Mouse (Mus musculus) stomach, embryonic 14.5 days (tissue): ENCODE measurements around the gene Igflr1. TPM values are rescaled to one million over a fixed set of nuclear protein-coding genes. Genes with fewer than 3 reads are reported as not detected.

ENCODE experiments used
- ATAC-seq: fragments of 200-750 bp; cut with Nextera tagmentation; 2 replicates; pipeline ENCODE4 v1.8.0; 2017; ENCODE audit warnings: low read depth, moderate TSS enrichment; ENCODE audit not compliant: insufficient number of reproducible peaks, insufficient read depth, low FRiP score
- H3K27ac ChIP-seq: fragments of 300-500 bp; sonication (generic); 2 replicates; pipeline ENCODE4 v1.5.1; 2014; ENCODE audit warnings: mild to moderate bottlenecking, low read length, moderate library complexity, mixed read lengths
- H3K27me3 ChIP-seq: fragments of 300-500 bp; sonication (generic); 2 replicates; pipeline ENCODE4 v1.6.1; 2014; ENCODE audit warnings: low read length, control low read depth, mixed read lengths; ENCODE audit not compliant: control insufficient read depth, insufficient read depth
- H3K36me3 ChIP-seq: fragments of 300-500 bp; sonication (generic); 2 replicates; pipeline ENCODE4 v1.6.1; 2014; ENCODE audit warnings: mild to moderate bottlenecking, control low read depth, low read length, moderate library complexity, mixed read lengths; ENCODE audit not compliant: control insufficient read depth, insufficient read depth
- H3K4me1 ChIP-seq: fragments of 300-500 bp; sonication (generic); 2 replicates; pipeline ENCODE4 v1.6.1; 2014; ENCODE audit warnings: low read length, control low read depth, mixed read lengths; ENCODE audit not compliant: control insufficient read depth, insufficient read depth
- H3K4me2 ChIP-seq: fragments of 300-500 bp; sonication (generic); replicated peaks from 2 replicates; pipeline ENCODE4 v1.6.1; 2014; ENCODE audit warnings: low read depth, low read length, control low read depth
- H3K4me3 ChIP-seq: fragments of 300-500 bp; sonication (generic); 2 replicates; pipeline ENCODE4 v1.5.1; 2014; ENCODE audit warnings: low read depth, low read length, control low read depth
- H3K9ac ChIP-seq: fragments of 300-500 bp; sonication (generic); replicated peaks from 2 replicates; pipeline ENCODE4 v1.6.1; 2014; ENCODE audit warnings: low read depth, mild to moderate bottlenecking, control low read depth, low read length, moderate library complexity, mixed read lengths
- H3K9me3 ChIP-seq: fragments of 300-500 bp; sonication (generic); 2 replicates; pipeline ENCODE4 v1.6.1; 2016; ENCODE audit warnings: low read depth, low read length, control low read depth; ENCODE audit not compliant: control insufficient read depth
- WGBS: fragments of 180-500 bp; shearing (Covaris S2); extraction: QIAGEN DNeasy Blood & Tissue Kit; methylation state at CpG from one replicate; pipeline ENCODE4 v1.1.7; 2014; 5-methylcytosine and 5-hydroxymethylcytosine counted together
- polyA plus RNA-seq: library from polyadenylated mRNA; unstranded; fragments of >200 nt; fragmentation: Nextera tagmentation; extraction: Ambion mirVana; gene quantifications from 2 replicates; pipeline ENCODE4 v1.2.1, GENCODE M21; 2014

The Igflr1 gene
- polyA plus RNA-seq, 1 experiment from 2014 or later: 1.3 TPM

DNA sequence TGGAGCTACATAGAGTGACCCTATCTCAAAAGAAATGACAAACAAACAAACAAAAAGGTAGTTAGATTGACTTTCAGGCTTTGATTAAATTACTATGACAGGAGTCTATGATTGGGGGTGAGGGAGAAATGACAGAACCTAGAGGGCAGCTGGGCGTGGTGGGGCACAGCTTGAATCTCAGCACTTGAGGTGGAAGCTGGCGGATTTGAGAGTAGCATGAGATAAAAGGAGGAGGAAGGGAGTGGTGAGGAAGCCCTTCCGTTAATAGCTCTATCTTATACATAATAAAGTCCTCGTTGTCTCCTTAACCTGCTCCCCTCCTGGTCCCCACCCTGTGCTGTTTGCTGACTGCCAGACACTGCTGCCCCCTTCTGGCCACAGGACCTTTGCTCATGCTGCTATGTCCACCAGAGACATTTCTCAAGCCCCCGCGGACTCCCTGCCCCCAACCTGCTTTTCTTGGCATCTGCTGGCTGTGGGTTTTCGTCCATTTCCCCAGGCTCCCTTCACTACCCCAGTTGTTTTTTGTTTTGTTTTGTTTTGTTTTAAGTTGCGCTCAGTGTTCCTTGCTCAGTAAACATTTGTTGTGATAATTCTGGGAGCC lies 42.6 kb downstream of the Igflr1 start:
- Histone ChIP-seq H3K36me3 (no peaks in the 10 kb centered on the region), H3K4me1 (no peaks in the 10 kb centered on the region), H3K4me2 (no peak overlapping the region), H3K9me3 (no peaks in the 10 kb centered on the region), H3K4me3 (no peak overlapping the region), H3K27ac (no peak overlapping the region), H3K9ac (no peak overlapping the region), H3K27me3 (no peaks in the 10 kb centered on the region)
- no peak for ATAC-seq
- 29% methylated on average over 8 of the region's 8 CpGs for WGBS

DNA sequence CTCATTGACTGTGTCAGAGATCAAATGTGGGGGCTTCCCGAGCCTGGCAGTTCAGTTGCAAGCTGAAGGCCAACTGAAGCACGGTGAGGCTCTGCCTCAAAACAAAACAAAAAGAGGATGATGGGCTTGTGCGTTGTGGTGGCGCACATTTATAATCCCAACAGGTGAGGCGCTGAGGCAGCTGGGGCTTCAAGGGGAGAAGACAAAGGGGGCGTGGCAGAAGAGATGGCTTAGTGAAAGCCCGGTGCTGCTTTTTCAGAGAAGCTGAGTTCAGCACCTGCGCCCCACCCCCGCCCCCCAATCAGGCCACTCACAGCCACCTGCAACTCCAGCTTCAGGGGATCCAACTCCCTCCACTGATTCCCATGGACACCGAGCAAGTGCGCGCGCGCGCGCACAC lies 43.2 kb downstream of the Igflr1 start:
- Histone ChIP-seq H3K9me3 (no peaks in the 10 kb centered on the region), H3K4me3 (no peak overlapping the region), H3K4me1 (no peaks in the 10 kb centered on the region), H3K27me3 (no peaks in the 10 kb centered on the region), H3K36me3 (no peaks in the 10 kb centered on the region), H3K27ac (no peak overlapping the region), H3K9ac (no peak overlapping the region), H3K4me2 (no peak overlapping the region)
- WGBS: 45% methylated on average over 16 of the region's 16 CpGs
- no peak for ATAC-seq

DNA sequence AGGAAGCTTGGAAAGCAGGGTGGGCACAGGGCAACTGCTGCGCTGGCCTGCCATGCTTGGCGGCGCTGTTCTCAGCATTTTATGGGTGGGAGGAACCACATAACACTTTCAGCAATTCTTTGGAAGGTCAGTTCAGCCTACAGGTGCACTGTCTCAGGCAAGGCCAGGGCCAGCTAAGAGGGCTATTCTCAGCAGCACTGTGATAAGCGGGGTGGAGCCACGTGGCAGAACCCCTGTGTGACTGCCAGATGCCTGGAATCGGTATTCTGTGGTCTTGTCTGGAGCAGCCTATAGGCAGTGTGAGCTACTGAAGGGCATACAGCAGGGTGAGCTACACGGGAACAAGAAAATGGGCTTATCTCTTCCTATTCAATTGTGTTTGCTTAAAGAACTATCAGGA lies 44.8 kb downstream of the Igflr1 start:
- Histone ChIP-seq H3K27me3 (no peaks in the 10 kb centered on the region), H3K36me3 (no peaks in the 10 kb centered on the region), H3K4me3 (no peak overlapping the region), H3K9me3 (no peaks in the 10 kb centered on the region), H3K4me2 (no peak overlapping the region), H3K27ac (no peak overlapping the region), H3K9ac (no peak overlapping the region), H3K4me1 (no peaks in the 10 kb centered on the region)
- WGBS: 49% methylated on average over 7 of the region's 7 CpGs
- peak; percentile 46; the same call in 1 of the 2 replicates for ATAC-seq

DNA sequence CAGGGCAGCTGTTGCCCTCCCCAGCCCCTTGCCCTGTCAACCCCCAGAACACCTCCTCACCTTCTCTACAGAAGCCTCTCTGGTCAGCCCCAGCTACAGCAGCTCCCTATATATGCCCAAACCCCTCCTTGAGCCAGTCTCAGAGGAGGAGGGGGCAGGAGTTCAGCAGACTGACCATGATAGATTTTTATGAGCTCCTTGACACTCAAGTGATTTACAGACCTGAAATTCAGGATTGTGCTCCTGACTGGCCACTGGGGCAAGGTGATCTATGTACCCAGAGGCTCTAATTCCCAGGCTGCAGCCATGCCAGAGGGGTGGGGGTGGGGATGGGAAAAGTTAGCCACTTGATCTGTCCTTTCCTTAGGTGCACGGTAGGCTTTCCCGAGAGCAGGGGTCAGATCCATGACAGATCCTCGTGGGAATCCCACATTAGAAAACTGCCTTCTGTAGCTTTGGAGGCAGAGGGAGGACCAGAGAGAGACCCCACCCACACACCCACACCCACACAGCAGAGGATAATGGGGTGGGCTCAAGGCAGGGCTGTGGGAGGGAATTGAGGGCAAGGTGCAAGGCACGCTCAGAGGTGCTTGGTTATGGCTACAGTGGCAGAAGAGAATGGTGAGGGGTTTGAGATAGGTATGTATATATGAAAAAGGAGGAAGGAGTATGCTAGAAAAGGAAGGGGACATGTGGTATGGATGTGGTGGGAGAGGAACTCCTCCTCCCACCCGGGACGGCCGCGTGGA lies 47.6 kb downstream of the Igflr1 start, which contains the start of gene Upk1a:
Upk1a (minus strand) TSS at position 194 of the 749 bp plus-strand sequence.
- WGBS: 41% methylated on average over 8 of the region's 8 CpGs
- Histone ChIP-seq H3K4me2 (no peak within 1 kb of the TSS), H3K27ac (no peak within 1 kb of the TSS), H3K9me3 (no peaks in the 10 kb centered on the region), H3K4me3 (no peak within 1 kb of the TSS), H3K27me3 (no peaks in the 10 kb centered on the region), H3K9ac (no peak within 1 kb of the TSS), H3K4me1 (no peaks in the 10 kb centered on the region), H3K36me3 (peaks cover 18% of the 10 kb centered on the region)
- ATAC-seq: 0 out of 2 replicates have a peak, but pooled peaks have one; percentile 29

DNA sequence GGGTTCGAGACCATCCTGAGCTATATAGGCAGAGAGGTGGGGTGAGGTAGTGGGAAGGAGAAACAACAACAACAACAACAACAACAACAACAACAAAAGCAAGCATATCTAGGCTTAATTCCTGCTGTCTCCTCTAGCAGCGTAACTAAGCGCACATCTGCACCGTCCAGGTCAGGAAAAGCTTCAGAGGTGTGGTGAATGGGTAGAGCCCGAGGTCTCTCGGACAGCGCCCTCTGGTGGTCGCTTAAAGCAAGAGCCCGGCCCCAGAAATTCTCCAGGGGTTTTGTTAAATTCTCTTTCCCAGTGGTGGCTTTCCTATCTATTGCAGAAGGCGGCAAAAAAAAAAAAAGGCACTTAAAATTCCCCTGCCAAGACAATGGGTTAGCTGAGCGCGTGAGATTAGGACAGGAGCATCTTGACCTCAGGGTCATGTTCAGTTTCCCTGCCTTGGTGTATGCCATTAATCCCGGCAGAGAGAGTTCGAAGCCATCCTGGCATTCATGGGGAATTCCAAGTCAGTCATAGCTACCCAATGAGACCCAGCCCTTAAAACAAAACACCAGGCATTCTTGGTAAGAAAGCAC lies 48.4 kb downstream of the Igflr1 start:
- H3K9me3 ChIP-seq: no peaks in the 10 kb centered on the region
- no peak overlapping the region for H3K27ac ChIP-seq
- H3K36me3 ChIP-seq: peaks cover 22% of the 10 kb centered on the region
- H3K9ac ChIP-seq: no peak overlapping the region
- no peak overlapping the region for H3K4me2 ChIP-seq
- H3K4me3 ChIP-seq: no peak overlapping the region
- ATAC-seq: 0 out of 2 replicates have a peak, but pooled peaks have one; percentile 61
- 23% methylated on average over 14 of the region's 14 CpGs for WGBS
- H3K27me3 ChIP-seq: no peaks in the 10 kb centered on the region
- H3K4me1 ChIP-seq: no peaks in the 10 kb centered on the region

DNA sequence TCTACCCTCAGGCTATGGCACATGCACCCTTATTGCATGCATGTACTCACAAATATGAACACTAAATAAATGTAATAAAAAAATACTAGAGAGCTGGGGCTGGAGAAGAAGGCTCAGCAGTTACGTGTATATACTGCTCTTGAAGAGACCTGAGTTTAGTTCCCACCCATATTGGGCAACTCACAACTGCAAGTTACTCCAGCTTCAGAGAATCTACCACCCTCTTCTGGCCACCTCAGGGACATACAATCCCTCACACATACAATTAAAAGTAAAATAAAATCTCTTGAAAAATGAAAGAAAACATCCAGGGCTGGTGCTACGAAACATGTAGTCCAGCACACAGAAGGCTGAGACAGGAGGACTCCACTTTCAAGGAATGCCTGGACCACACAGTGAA lies 49.2 kb downstream of the Igflr1 start:
- no peak overlapping the region for H3K9ac ChIP-seq
- H3K4me3 ChIP-seq: no peak overlapping the region
- H3K9me3 ChIP-seq: no peaks in the 10 kb centered on the region
- H3K36me3 ChIP-seq: peaks cover 29% of the 10 kb centered on the region
- no peak for ATAC-seq
- H3K27ac ChIP-seq: no peak overlapping the region
- no peaks in the 10 kb centered on the region for H3K4me1 ChIP-seq
- H3K4me2 ChIP-seq: no peak overlapping the region
- no peaks in the 10 kb centered on the region for H3K27me3 ChIP-seq
- 79% methylated on average over 2 of the region's 2 CpGs for WGBS

DNA sequence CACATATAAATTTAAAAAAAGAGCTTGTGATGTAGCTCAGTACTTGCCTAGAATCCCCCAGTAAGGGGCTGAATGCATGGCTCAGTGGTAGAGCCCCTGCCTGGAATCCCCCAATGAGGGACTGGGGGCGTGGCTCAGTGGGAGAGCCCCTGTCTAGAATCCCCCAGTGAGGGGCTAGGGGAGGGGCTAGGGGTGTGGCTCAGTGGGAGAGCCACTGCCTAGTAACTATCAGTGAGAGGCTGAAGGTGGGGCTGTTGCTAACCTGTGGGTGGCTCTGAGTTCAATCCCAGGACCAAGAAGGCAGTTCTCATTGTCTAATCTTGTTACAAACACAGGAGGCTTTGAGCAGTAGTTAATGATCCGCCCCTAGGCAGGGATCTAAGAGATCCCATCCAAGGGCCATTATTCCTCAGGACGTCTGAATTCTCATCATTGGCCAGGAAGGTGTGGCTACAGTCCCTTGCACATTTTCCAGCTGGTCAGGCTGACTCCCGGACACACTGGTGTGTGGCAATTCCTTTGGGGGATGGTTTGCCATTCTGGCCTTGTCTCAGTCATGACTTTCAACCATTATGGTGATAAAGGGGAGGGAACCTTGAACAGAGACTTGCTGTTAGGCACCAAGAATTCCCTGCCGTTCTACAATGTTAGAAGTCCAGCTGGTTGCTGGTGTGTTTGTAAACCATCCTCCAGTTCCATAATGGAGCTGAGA lies 50.0 kb downstream of the Igflr1 start:
- 0 out of 2 replicates have a peak, but pooled peaks have one; percentile 48 for ATAC-seq
- H3K36me3 ChIP-seq: peaks cover 31% of the 10 kb centered on the region
- WGBS: 55% methylated on average over 5 of the region's 5 CpGs
- H3K9ac ChIP-seq: no peak overlapping the region
- no peak overlapping the region for H3K4me3 ChIP-seq
- no peaks in the 10 kb centered on the region for H3K27me3 ChIP-seq
- H3K9me3 ChIP-seq: no peaks in the 10 kb centered on the region
- no peak overlapping the region for H3K4me2 ChIP-seq
- no peaks in the 10 kb centered on the region for H3K4me1 ChIP-seq
- no peak overlapping the region for H3K27ac ChIP-seq
